Mouse (Mus musculus) forebrain, embryonic 12.5 days (tissue): ENCODE measurements around the gene Samd3. TPM values are rescaled to one million over a fixed set of nuclear protein-coding genes. Genes with fewer than 3 reads are reported as not detected.

Source experiments
- polyA plus RNA-seq: library from polyadenylated mRNA; unstranded; fragments of >200 nt; fragmentation: Nextera tagmentation; extraction: Ambion mirVana; gene quantifications from 2 replicates; pipeline ENCODE4 v1.2.1, GENCODE M21; 2016

Gene Samd3
- polyA plus RNA-seq, 1 experiment from 2014 or later: 19.9 TPM

Other genes starting within 250 kb of the Samd3 start
- gene Gm9767, start 151.5 kb upstream of the Samd3 start, polyA plus RNA-seq: 0.28 and 0.78 TPM in 2 replicates
- gene Tmem200a, start 150.7 kb upstream of the Samd3 start, polyA plus RNA-seq: 19.5 and 25.5 TPM in 2 replicates
- gene L3mbtl3, start 146.3 kb downstream of the Samd3 start, polyA plus RNA-seq: 22.3 and 24.7 TPM in 2 replicates